Comparison of ENCODE assay signal across 8 mouse cellular contexts in genomic region chr12:119238696-119239415, GRCm38 (mm10). TPM values are rescaled to one million over a fixed set of nuclear protein-coding genes. Genes with fewer than 3 reads are reported as not detected.
DNase-seq lines count a peak whose midpoint lies in the region; ATAC-seq and TF ChIP-seq lines count a peak whose summit lies in the region.

Gene Itgb8 (minus strand): TSS chr12:119238802.

- TF ChIP-seq POLR2A in cerebellum, adult 2 months (IDR thresholded peaks at IDR 0.05; ENCODE audit: borderline replicate concordance, insufficient read depth, low read length) = no peak
- TF ChIP-seq POLR2A in lung, adult 2 months (IDR thresholded peaks at IDR 0.05; ENCODE audit: borderline replicate concordance, extremely low read depth, low read depth, low read length) = no peak

- DNase-seq in Patski (ENCODE audit: low read depth, low spot score) = no peak
- DNase-seq in cerebellum, adult 2 months = peak in 1 of 2 experiments; percentile 46
- DNase-seq in forelimb bud, embryonic 11.5 days (ENCODE audit: low read depth, low spot score) = peak; percentile 81
- peak; percentile 85 for DNase-seq in hindbrain, embryonic 11.5 days (ENCODE audit: low spot score)
- peak; percentile 93 for DNase-seq in layer of hippocampus, adult 9-11 months
- no peak for DNase-seq in lung, adult 2 months
- DNase-seq in thymus, postnatal 10 days (ENCODE audit: low spot score in 2 of 2) = peak; percentile 11 to 27

- CTCF ChIA-PET in Patski (lab: Charles Lee) = interaction anchor here (1.4 to 2.0 kb wide), 4 partner anchors 8 to 28 kb away, joined by 3 to 6 read pairs (median 3); no protein-coding TSS in a partner anchor

- H3K27me3 ChIP-seq in Patski = peaks cover 2% of the 10 kb centered on the region
- no peaks in the 10 kb centered on the region; the same call in 1 of the 2 replicates for H3K27me3 ChIP-seq in cerebellum, adult 2 months (ENCODE audit: control insufficient read depth, insufficient read depth, low read length)
- H3K27me3 ChIP-seq in hindbrain, embryonic 11.5 days (ENCODE audit: control insufficient read depth, insufficient read depth, low read length) = no peaks in the 10 kb centered on the region
- no peaks in the 10 kb centered on the region for H3K27me3 ChIP-seq in neural tube, embryonic 14.5 days (ENCODE audit: control insufficient read depth, insufficient read depth, low read length)

- peak; percentile 98 for ATAC-seq in Patski
- peak; percentile 93 for ATAC-seq in hindbrain, embryonic 11.5 days (ENCODE audit: low FRiP score)
- peak; percentile 95 for ATAC-seq in neural tube, embryonic 14.5 days (ENCODE audit: low read depth)

- H3K9ac ChIP-seq in hindbrain, embryonic 11.5 days (ENCODE audit: low read depth, low read length) = peak within 1 kb of the TSS; percentile 88
- peak within 1 kb of the TSS; percentile 78 for H3K9ac ChIP-seq in neural tube, embryonic 14.5 days (replicated peaks; ENCODE audit: low read depth, low read length)

- H3K4me3 ChIP-seq in cerebellum, adult 2 months (replicated peaks; ENCODE audit: insufficient read depth, low read depth, low read length) = peak within 1 kb of the TSS; percentile 47
- peak within 1 kb of the TSS; percentile 43 for H3K4me3 ChIP-seq in hindbrain, embryonic 11.5 days (ENCODE audit: low read depth, low read length)
- peak within 1 kb of the TSS; percentile 37 for H3K4me3 ChIP-seq in lung, adult 2 months (replicated peaks; ENCODE audit: extremely low read depth, low read depth, low read length)
- H3K4me3 ChIP-seq in neural tube, embryonic 14.5 days (ENCODE audit: low read depth, low read length) = peak within 1 kb of the TSS; percentile 66

- 1% methylated on average over 29 of the region's 29 CpGs for WGBS in cerebellum, adult 2 months
- under 1% methylated on average over 29 of the region's 29 CpGs for WGBS in hindbrain, embryonic 11.5 days
- 6% methylated on average over 29 of the region's 29 CpGs for WGBS in lung, adult 2 months
- WGBS in neural tube, embryonic 14.5 days = 0% methylated on average over 29 of the region's 29 CpGs

- H3K4me2 ChIP-seq in hindbrain, embryonic 11.5 days (replicated peaks; ENCODE audit: low read depth, low read length) = peak within 1 kb of the TSS; percentile 78
- H3K4me2 ChIP-seq in neural tube, embryonic 14.5 days (ENCODE audit: low read depth, low read length) = peak within 1 kb of the TSS; percentile 91

- no peaks in the 10 kb centered on the region for H3K36me3 ChIP-seq in hindbrain, embryonic 11.5 days (ENCODE audit: control insufficient read depth, insufficient read depth, low read length)
- no peaks in the 10 kb centered on the region for H3K36me3 ChIP-seq in neural tube, embryonic 14.5 days (ENCODE audit: control insufficient read depth, insufficient read depth, low read length)

- in situ Hi-C loops in Patski (cut with MboI; ENCODE audit: low pct_unique_long_range_greater_than_20kb) = loop anchor here (10.0 kb wide), 1 partner anchor 186 kb away; no protein-coding TSS in a partner anchor

- no peak for TF ChIP-seq CTCF in Patski (IDR thresholded peaks at IDR 0.05)
- TF ChIP-seq CTCF in cerebellum, adult 2 months (IDR thresholded peaks at IDR 0.05; ENCODE audit: borderline replicate concordance, insufficient read depth, low read depth, low read length) = no peak
- TF ChIP-seq CTCF in lung, adult 2 months (IDR thresholded peaks at IDR 0.05; ENCODE audit: insufficient read depth, low read length) = no peak

- H3K4me1 ChIP-seq in cerebellum, adult 2 months (ENCODE audit: control insufficient read depth, insufficient read depth, low read length) = no peaks in the 10 kb centered on the region
- 0 out of 2 replicates have a peak, but pooled peaks cover 2% of the 10 kb centered on the region for H3K4me1 ChIP-seq in hindbrain, embryonic 11.5 days (replicated peaks; ENCODE audit: control insufficient read depth, insufficient read depth, low read length)
- H3K4me1 ChIP-seq in lung, adult 2 months (ENCODE audit: control insufficient read depth, insufficient read depth, low read length) = no peaks in the 10 kb centered on the region
- H3K4me1 ChIP-seq in neural tube, embryonic 14.5 days (ENCODE audit: control insufficient read depth, insufficient read depth, low read length) = 0 out of 2 replicates have a peak, but pooled peaks cover 10% of the 10 kb centered on the region

- POLR2A ChIA-PET in Patski (lab: Charles Lee) = interaction anchor here (0.6 kb wide), 1 partner anchor 22 kb away, joined by 3 read pairs; no protein-coding TSS in a partner anchor

- H3K9me3 ChIP-seq in hindbrain, embryonic 11.5 days (ENCODE audit: control insufficient read depth, low read length) = no peaks in the 10 kb centered on the region
- H3K9me3 ChIP-seq in neural tube, embryonic 14.5 days (ENCODE audit: control insufficient read depth, low read length) = no peaks in the 10 kb centered on the region

- peak within 1 kb of the TSS; percentile 41; the same call in 1 of the 2 replicates for H3K27ac ChIP-seq in cerebellum, adult 2 months (ENCODE audit: insufficient read depth, low read length)
- H3K27ac ChIP-seq in hindbrain, embryonic 11.5 days (ENCODE audit: low read depth, low read length) = peak within 1 kb of the TSS; percentile 98
- peak within 1 kb of the TSS; percentile 90 for H3K27ac ChIP-seq in neural tube, embryonic 14.5 days (ENCODE audit: low read depth, low read length)

RNA-seq across cellular contexts. Expression of gene Itgb8, which starts in this region (rescaled TPM):
- polyA plus RNA-seq in Patski (2021) = 2.2 TPM
- 13.6 and 13.7 TPM in 2 replicates for polyA plus RNA-seq in cerebellum, adult 2 months (2012; rRNA removed)
- polyA plus RNA-seq in hindbrain, embryonic 11.5 days (2014; fragmentation: Nextera tagmentation; extraction: Ambion mirVana) = 29.6 and 32.7 TPM in 2 replicates
- polyA plus RNA-seq in lung, adult 2 months (2012; rRNA removed) = 0.37 and 0.41 TPM in 2 replicates
- polyA plus RNA-seq in neural tube, embryonic 14.5 days (2014; fragmentation: Nextera tagmentation; extraction: Ambion mirVana) = 11.8 and 13.6 TPM in 2 replicates

Comparison
In these comparisons a context has a peak if more than half of its experiments do, and no peak if none do; other contexts are left out.
1. DNase-seq: peak in forelimb bud, embryonic 11.5 days (single experiment), hindbrain, embryonic 11.5 days (single experiment), layer of hippocampus, adult 9-11 months (single experiment) and thymus, postnatal 10 days (2 of 2); none in Patski (single experiment) and lung, adult 2 months (single experiment).
2. H3K27ac ChIP-seq: peak in every context shown above with its lines; median percentile 98 in hindbrain, embryonic 11.5 days; 90 in neural tube, embryonic 14.5 days; 41 in cerebellum, adult 2 months.
3. Peak in every context shown above with its lines, with median percentiles within 50 percentile points of each other: ATAC-seq and H3K4me3 ChIP-seq.